Comparison of ENCODE assay signal across 9 mouse cellular contexts in genomic region chr14:28958131-28959015, GRCm38 (mm10). TPM values are rescaled to one million over a fixed set of nuclear protein-coding genes. Genes with fewer than 3 reads are reported as not detected.
DNase-seq lines count a peak whose midpoint lies in the region; ATAC-seq and TF ChIP-seq lines count a peak whose summit lies in the region.
"Had no signal": no experiment of that assay in that cellular context is flagged by ENCODE, and none has a peak within 500 bp of the region (broad histone marks: within the 10 kb centered on the region; RNA-seq: fewer than 3 reads in every experiment).

No protein-coding gene starts in this region.

- no peak overlapping the region for H3K4me3 ChIP-seq in embryonic facial prominence, embryonic 12.5 days
- no peak overlapping the region for H3K4me3 ChIP-seq in hindbrain, postnatal 0 days (ENCODE audit: low read length)
- H3K4me3 ChIP-seq in midbrain, embryonic 13.5 days (replicated peaks) = no peak overlapping the region
- H3K4me3 ChIP-seq: liver, embryonic 13.5 days had no signal

- no peaks in the 10 kb centered on the region for H3K36me3 ChIP-seq in embryonic facial prominence, embryonic 12.5 days
- H3K36me3 ChIP-seq in hindbrain, postnatal 0 days (ENCODE audit: insufficient read depth, low read length) = no peaks in the 10 kb centered on the region
- H3K36me3 ChIP-seq in midbrain, embryonic 13.5 days = no peaks in the 10 kb centered on the region
- H3K36me3 ChIP-seq: liver, embryonic 13.5 days had no signal

- TF ChIP-seq CTCF in hindbrain, postnatal 0 days (IDR thresholded peaks at IDR 0.05; ENCODE audit: low read depth) = peak; percentile 56

- WGBS in embryonic facial prominence, embryonic 12.5 days = 22% methylated on average over 6 of the region's 6 CpGs
- 7% methylated on average over 6 of the region's 6 CpGs for WGBS in hindbrain, postnatal 0 days
- WGBS in midbrain, embryonic 13.5 days = 11% methylated on average over 6 of the region's 6 CpGs

- DNase-seq in right cerebral cortex, adult 18-20 months = peak; percentile 28
- DNase-seq in right cerebral cortex, postnatal 25 days = no peak
- DNase-seq in hindbrain, postnatal 0 days (ENCODE audit: low spot score) = peak; percentile 93
- DNase-seq in adrenal gland, adult 8-10 months = no peak
- DNase-seq in natural killer cell, adult 2 months (ENCODE audit: low spot score in 2 of 2) = no peak
- DNase-seq: liver, embryonic 13.5 days had no signal

- 0 out of 2 replicates have a peak, but pooled peaks cover 5% of the 10 kb centered on the region for H3K27me3 ChIP-seq in embryonic facial prominence, embryonic 12.5 days
- H3K27me3 ChIP-seq in hindbrain, postnatal 0 days (ENCODE audit: insufficient read depth, low read length) = no peaks in the 10 kb centered on the region
- no peaks in the 10 kb centered on the region for H3K27me3 ChIP-seq in midbrain, embryonic 13.5 days
- H3K27me3 ChIP-seq: liver, embryonic 13.5 days had no signal

- peaks cover 28% of the 10 kb centered on the region for H3K4me1 ChIP-seq in embryonic facial prominence, embryonic 12.5 days
- 0 out of 2 replicates have a peak, but pooled peaks cover 15% of the 10 kb centered on the region for H3K4me1 ChIP-seq in hindbrain, postnatal 0 days (ENCODE audit: insufficient read depth, low read length)
- H3K4me1 ChIP-seq in midbrain, embryonic 13.5 days (replicated peaks) = peaks cover 55% of the 10 kb centered on the region
- H3K4me1 ChIP-seq: liver, embryonic 13.5 days had no signal

- H3K4me2 ChIP-seq in embryonic facial prominence, embryonic 12.5 days (replicated peaks) = no peak overlapping the region
- no peak overlapping the region for H3K4me2 ChIP-seq in hindbrain, postnatal 0 days (ENCODE audit: low read depth, low read length)
- no peak overlapping the region for H3K4me2 ChIP-seq in midbrain, embryonic 13.5 days (replicated peaks)
- H3K4me2 ChIP-seq: liver, embryonic 13.5 days had no signal

- H3K9me3 ChIP-seq in embryonic facial prominence, embryonic 12.5 days = no peaks in the 10 kb centered on the region
- H3K9me3 ChIP-seq in hindbrain, postnatal 0 days (ENCODE audit: low read length) = no peaks in the 10 kb centered on the region
- no peaks in the 10 kb centered on the region for H3K9me3 ChIP-seq in midbrain, embryonic 13.5 days
- H3K9me3 ChIP-seq: liver, embryonic 13.5 days had no signal

- peak; percentile 62; the same call in 1 of the 2 replicates for ATAC-seq in embryonic facial prominence, embryonic 12.5 days (ENCODE audit: insufficient number of reproducible peaks, insufficient read depth, low FRiP score, low TSS enrichment)
- peak; percentile 94 for ATAC-seq in hindbrain, postnatal 0 days
- peak; percentile 93 for ATAC-seq in midbrain, embryonic 13.5 days
- no peak for ATAC-seq in granulocyte monocyte progenitor cell, adult 5-6 weeks (replicated peaks; ENCODE audit: poor library complexity, severe bottlenecking)

- H3K27ac ChIP-seq in embryonic facial prominence, embryonic 12.5 days = no peak overlapping the region; the same call in 1 of the 2 replicates
- peak overlapping the region; percentile 66 for H3K27ac ChIP-seq in hindbrain, postnatal 0 days
- peak overlapping the region; percentile 85 for H3K27ac ChIP-seq in midbrain, embryonic 13.5 days
- H3K27ac ChIP-seq: liver, embryonic 13.5 days had no signal

- H3K9ac ChIP-seq in embryonic facial prominence, embryonic 12.5 days = no peak overlapping the region
- H3K9ac ChIP-seq in hindbrain, postnatal 0 days (replicated peaks; ENCODE audit: low read length) = no peak overlapping the region
- H3K9ac ChIP-seq in midbrain, embryonic 13.5 days (replicated peaks) = no peak overlapping the region
- H3K9ac ChIP-seq: liver, embryonic 13.5 days had no signal

RNA-seq across cellular contexts. Expression of gene Lrtm1, which starts 59.6 kb away (rescaled TPM):
- 0.33 and 0.36 TPM in 2 replicates for polyA plus RNA-seq in embryonic facial prominence, embryonic 12.5 days (2016; fragmentation: Nextera tagmentation; extraction: Ambion mirVana)
- total RNA-seq in hindbrain, postnatal 0 days (2014; rRNA removed) = 0.31 TPM in 1 of 2 replicates, not detected in the other
- 0.09 and 0.11 TPM in 2 replicates for polyA plus RNA-seq in hindbrain, postnatal 0 days (2015; fragmentation: Nextera tagmentation; extraction: Ambion mirVana)
- 0.19 and 0.41 TPM in 2 replicates for polyA plus RNA-seq in midbrain, embryonic 13.5 days (2015; fragmentation: Nextera tagmentation; extraction: Ambion mirVana)
- total RNA-seq in granulocyte monocyte progenitor cell, adult 5-6 weeks (2014; fragmentation: Nextera tagmentation) = not detected in 2 replicates
- total RNA-seq in granulocyte monocyte progenitor cell, adult 5-6 weeks (2017) = not detected in 2 replicates
- total RNA-seq in adrenal gland, adult 8-10 months (2022) = under 1 TPM in 3 of 4 experiments, not detected in 1; 0.03 to 0.17 (median 0.06) TPM

Comparison
In these comparisons a context has a peak if more than half of its experiments do, and no peak if none do; other contexts are left out.
1. DNase-seq: peak in right cerebral cortex, adult 18-20 months (single experiment) and hindbrain, postnatal 0 days (single experiment); none in right cerebral cortex, postnatal 25 days (single experiment), adrenal gland, adult 8-10 months (single experiment) and natural killer cell, adult 2 months (0 of 2).